Mouse (Mus musculus) bone marrow, adult 2 months (tissue): Measurements from ENCODE around the gene Pcsk5.

Experiments
- CTCF ChIP-seq: fragments of 200-500 bp; IDR thresholded peaks from 2 replicates; pipeline ENCODE4 v1.5.1; 2011; ENCODE audit warnings: low read length, control low read depth; ENCODE audit not compliant: control insufficient read depth, insufficient read depth
- POLR2A ChIP-seq: fragments of 200-500 bp; IDR thresholded peaks from 2 replicates; pipeline ENCODE4 v1.6.1; 2011; ENCODE audit warnings: low read depth, mild to moderate bottlenecking, control low read depth, low read length, borderline replicate concordance; ENCODE audit not compliant: control insufficient read depth

DNA sequence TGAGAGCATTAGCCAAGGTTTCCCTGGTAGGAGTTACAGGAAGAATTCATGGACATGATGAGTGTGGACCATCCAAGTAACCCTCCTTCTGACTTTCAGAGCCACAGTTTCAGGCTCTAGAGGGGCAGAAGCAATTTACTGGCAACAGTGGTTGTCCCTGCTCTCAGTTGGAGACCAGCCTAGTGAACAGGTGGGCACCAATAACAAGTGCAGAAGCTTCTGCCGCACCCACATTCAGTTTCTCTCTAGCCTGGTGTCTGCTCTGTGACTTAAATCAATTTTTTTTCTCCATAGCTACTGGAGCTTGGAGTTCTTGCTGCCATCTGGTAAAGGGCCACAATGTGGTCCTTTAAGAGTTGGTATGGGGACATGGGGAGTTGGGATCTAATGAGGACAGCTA is 341.3 kb downstream of the Pcsk5 start:
- TF ChIP-seq CTCF = no peak
- TF ChIP-seq POLR2A = no peak
